Mouse (Mus musculus) limb, embryonic 10.5 days (tissue): ENCODE results near the gene Ckb. TPM values are rescaled to one million over a fixed set of nuclear protein-coding genes. Genes with fewer than 3 reads are reported as not detected.
A peak's percentile ranks its signal among the peaks of the same experiment; 100 is the strongest.

Source experiments
- DNase-seq: peaks from one replicate; pipeline ENCODE4 v3.0.0-alpha.2; 2017; ENCODE audit warnings: low spot score
- H3K27ac ChIP-seq: fragments of 300-500 bp; sonication (generic); 2 replicates; pipeline ENCODE4 v1.5.1; 2016; ENCODE audit warnings: mild to moderate bottlenecking
- H3K27me3 ChIP-seq: fragments of 300-500 bp; sonication (generic); 2 replicates; pipeline ENCODE4 v1.6.1; 2016; ENCODE audit warnings: low read depth, mild to moderate bottlenecking; ENCODE audit not compliant: poor library complexity, severe bottlenecking
- H3K36me3 ChIP-seq: fragments of 300-500 bp; sonication (generic); 2 replicates; pipeline ENCODE4 v1.6.1; 2016; ENCODE audit warnings: mild to moderate bottlenecking, moderate library complexity
- H3K4me1 ChIP-seq: fragments of 300-500 bp; sonication (generic); 2 replicates; pipeline ENCODE4 v1.6.1; 2016
- H3K4me3 ChIP-seq: fragments of 300-500 bp; sonication (generic); 2 replicates; pipeline ENCODE4 v1.5.1; 2016; ENCODE audit warnings: mild to moderate bottlenecking, moderate library complexity
- H3K9me3 ChIP-seq: fragments of 300-500 bp; sonication (generic); replicated peaks from 2 replicates; pipeline ENCODE4 v1.6.1; 2016; ENCODE audit warnings: mild to moderate bottlenecking
- WGBS: fragments of 180-500 bp; shearing (Covaris S2); methylation state at CpG from one replicate; pipeline ENCODE4 v1.1.7; 2016; 5-methylcytosine and 5-hydroxymethylcytosine counted together
- polyA plus RNA-seq: library from polyadenylated mRNA; unstranded; fragments of >200 nt; fragmentation: Nextera tagmentation; extraction: Ambion mirVana; gene quantifications from 2 replicates; pipeline ENCODE4 v1.2.1, GENCODE M21; 2016

Gene Ckb
- polyA plus RNA-seq, 1 experiment from 2014 or later = 55.9 TPM

GRCm38 (mm10) chr12:111699542-111699941 lies 27.4 kb upstream of the Ckb start:
- Histone ChIP-seq H3K27me3 (no peaks in the 10 kb centered on the region), H3K9me3 (no peaks in the 10 kb centered on the region), H3K4me1 (peaks cover 15% of the 10 kb centered on the region), H3K36me3 (no peaks in the 10 kb centered on the region), H3K4me3 (no peak overlapping the region), H3K27ac (no peak overlapping the region)
- no peak for DNase-seq
- 91% methylated on average over 4 of the region's 4 CpGs for WGBS

- no peaks in the 10 kb centered on the region for H3K27me3 ChIP-seq
- 88% methylated on average over 6 of the region's 6 CpGs for WGBS
- DNase-seq = no peak
- H3K4me3 ChIP-seq = no peak overlapping the region
- H3K36me3 ChIP-seq = no peaks in the 10 kb centered on the region
- no peak overlapping the region for H3K27ac ChIP-seq
- H3K9me3 ChIP-seq = no peaks in the 10 kb centered on the region
- H3K4me1 ChIP-seq = peaks cover 23% of the 10 kb centered on the region
Measured at GRCm38 (mm10) chr12:111698346-111698913, 26.3 kb upstream of the Ckb start.

GRCm38 (mm10) chr12:111697708-111698107 lies 25.6 kb upstream of the Ckb start:
- H3K9me3 ChIP-seq = no peaks in the 10 kb centered on the region
- peaks cover 27% of the 10 kb centered on the region for H3K4me1 ChIP-seq
- no peaks in the 10 kb centered on the region for H3K36me3 ChIP-seq
- WGBS = 62% methylated on average over 4 of the region's 4 CpGs
- no peak overlapping the region for H3K27ac ChIP-seq
- H3K4me3 ChIP-seq = no peak overlapping the region
- DNase-seq = no peak
- no peaks in the 10 kb centered on the region for H3K27me3 ChIP-seq

DNA sequence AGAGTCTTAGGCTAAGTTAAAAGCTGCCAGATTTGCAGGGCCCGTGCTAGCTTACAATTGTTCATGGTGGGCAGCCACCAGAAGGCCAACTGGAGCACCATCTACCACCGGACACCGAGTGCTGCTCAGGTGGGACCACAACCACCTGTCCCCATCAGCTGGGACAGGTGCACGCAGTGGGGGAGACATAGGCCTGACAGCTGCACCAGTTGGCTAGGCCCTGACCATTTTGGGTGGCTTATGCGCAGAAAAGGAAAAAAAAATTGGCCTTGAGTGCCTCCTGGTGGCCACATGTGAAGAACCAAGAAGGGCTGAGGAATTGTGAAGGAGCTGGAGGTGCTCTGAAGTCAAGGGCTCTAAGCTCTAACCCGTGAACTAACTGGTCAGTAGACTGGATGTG lies 24.1 kb upstream of the Ckb start:
- Histone ChIP-seq H3K9me3 (no peaks in the 10 kb centered on the region), H3K36me3 (no peaks in the 10 kb centered on the region), H3K4me1 (peaks cover 42% of the 10 kb centered on the region), H3K27ac (no peak overlapping the region), H3K27me3 (no peaks in the 10 kb centered on the region), H3K4me3 (no peak overlapping the region)
- 27% methylated on average over 6 of the region's 6 CpGs for WGBS
- DNase-seq = peak; percentile 73

GRCm38 (mm10) chr12:111694880-111695804 lies 23.0 kb upstream of the Ckb start:
- H3K4me3 ChIP-seq = no peak overlapping the region
- DNase-seq = no peak
- H3K27ac ChIP-seq = peak overlapping the region; percentile 77
- no peaks in the 10 kb centered on the region for H3K9me3 ChIP-seq
- 60% methylated on average over 13 of the region's 13 CpGs for WGBS
- H3K27me3 ChIP-seq = no peaks in the 10 kb centered on the region
- no peaks in the 10 kb centered on the region for H3K36me3 ChIP-seq
- peaks cover 52% of the 10 kb centered on the region for H3K4me1 ChIP-seq

GRCm38 (mm10) chr12:111694271-111694781 lies 22.2 kb upstream of the Ckb start:
- Histone ChIP-seq H3K27ac (peak overlapping the region; percentile 77), H3K36me3 (no peaks in the 10 kb centered on the region), H3K4me3 (no peak overlapping the region), H3K27me3 (no peaks in the 10 kb centered on the region), H3K9me3 (no peaks in the 10 kb centered on the region), H3K4me1 (peaks cover 52% of the 10 kb centered on the region)
- no peak for DNase-seq
- 29% methylated on average over 12 of the region's 12 CpGs for WGBS

GRCm38 (mm10) chr12:111693341-111694270 lies 21.5 kb upstream of the Ckb start:
- peak overlapping the region; percentile 77 for H3K27ac ChIP-seq
- H3K4me3 ChIP-seq = peak overlapping the region; percentile 9; the same call in 1 of the 2 replicates
- no peak for DNase-seq
- H3K27me3 ChIP-seq = no peaks in the 10 kb centered on the region
- H3K9me3 ChIP-seq = no peaks in the 10 kb centered on the region
- H3K36me3 ChIP-seq = no peaks in the 10 kb centered on the region
- WGBS = 42% methylated on average over 18 of the region's 18 CpGs
- peaks cover 52% of the 10 kb centered on the region for H3K4me1 ChIP-seq

DNA sequence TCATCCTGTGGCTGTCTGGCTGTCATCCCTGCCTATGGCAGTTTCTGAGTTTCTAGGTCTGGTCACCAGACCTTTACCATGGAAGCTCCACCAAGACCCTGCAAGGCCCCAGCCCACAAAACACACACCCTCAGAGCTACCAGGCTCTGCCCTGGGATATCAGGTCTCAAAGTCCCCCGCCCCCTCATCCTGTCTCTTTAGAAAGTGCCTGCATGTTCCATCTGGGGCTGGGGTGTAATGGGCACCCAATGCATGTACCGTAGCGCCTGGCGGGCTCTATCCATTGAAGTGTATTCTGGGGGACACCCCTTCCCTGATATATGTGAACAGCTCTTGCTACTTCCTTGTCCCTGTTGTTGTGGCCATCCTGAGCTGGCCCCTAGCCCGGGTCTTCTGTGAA lies 20.8 kb upstream of the Ckb start:
- Histone ChIP-seq H3K27me3 (no peaks in the 10 kb centered on the region), H3K4me3 (no peak overlapping the region), H3K4me1 (peaks cover 52% of the 10 kb centered on the region), H3K36me3 (no peaks in the 10 kb centered on the region), H3K27ac (peak overlapping the region; percentile 77), H3K9me3 (no peaks in the 10 kb centered on the region)
- WGBS = 85% methylated on average over 5 of the region's 5 CpGs
- DNase-seq = no peak

GRCm38 (mm10) chr12:111691346-111691872 lies 19.3 kb upstream of the Ckb start:
- Histone ChIP-seq H3K27me3 (no peaks in the 10 kb centered on the region), H3K9me3 (no peaks in the 10 kb centered on the region), H3K36me3 (no peaks in the 10 kb centered on the region), H3K4me1 (peaks cover 52% of the 10 kb centered on the region), H3K4me3 (no peak overlapping the region), H3K27ac (peak overlapping the region; percentile 47)
- no peak for DNase-seq
- 40% methylated on average over 5 of the region's 5 CpGs for WGBS

DNA sequence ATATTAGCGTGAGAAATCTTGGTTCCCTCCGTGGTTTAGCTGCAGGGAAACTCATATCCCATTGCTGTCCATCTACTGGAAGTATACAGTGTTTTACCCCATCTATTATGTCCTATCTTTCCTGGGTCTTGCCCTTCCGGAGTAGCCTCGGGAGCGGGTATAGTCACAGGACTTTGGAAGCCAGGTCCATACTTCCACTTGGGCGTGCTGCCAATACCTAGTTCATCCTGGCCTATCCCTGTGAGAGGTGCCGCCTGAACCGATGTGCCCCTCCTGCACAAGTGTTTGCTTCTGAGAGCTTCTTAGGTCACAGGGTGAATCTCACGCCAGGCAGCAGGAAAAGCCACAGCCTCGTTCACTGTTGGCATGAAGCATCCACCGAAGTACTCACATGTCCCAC lies 17.3 kb upstream of the Ckb start:
- H3K36me3 ChIP-seq = no peaks in the 10 kb centered on the region
- H3K9me3 ChIP-seq = no peaks in the 10 kb centered on the region
- no peak overlapping the region for H3K27ac ChIP-seq
- WGBS = 90% methylated on average over 11 of the region's 11 CpGs
- H3K4me3 ChIP-seq = no peak overlapping the region
- no peak for DNase-seq
- no peaks in the 10 kb centered on the region for H3K27me3 ChIP-seq
- H3K4me1 ChIP-seq = peaks cover 45% of the 10 kb centered on the region

DNA sequence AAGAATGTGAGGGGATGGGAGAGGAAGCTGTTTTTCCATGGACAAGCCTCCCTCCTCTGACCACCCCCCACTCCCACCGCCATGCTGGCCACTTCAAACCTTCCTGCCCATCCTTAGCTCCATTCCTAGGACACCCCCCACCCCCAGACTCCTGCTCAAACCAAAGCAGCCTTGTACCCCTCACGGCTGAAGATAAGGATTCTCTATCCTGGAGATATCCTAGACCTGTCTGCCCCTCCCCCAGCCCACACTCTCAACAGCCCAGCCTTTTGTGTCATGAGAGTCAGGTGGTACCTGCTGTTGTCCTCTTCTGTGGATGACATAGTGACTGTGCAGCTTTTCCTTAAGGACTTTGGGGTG lies 15.9 kb upstream of the Ckb start:
- 54% methylated on average over 2 of the region's 2 CpGs for WGBS
- H3K27me3 ChIP-seq = no peaks in the 10 kb centered on the region
- no peaks in the 10 kb centered on the region for H3K9me3 ChIP-seq
- no peak for DNase-seq
- no peak overlapping the region for H3K27ac ChIP-seq
- peaks cover 31% of the 10 kb centered on the region for H3K4me1 ChIP-seq
- no peak overlapping the region for H3K4me3 ChIP-seq
- peaks cover 11% of the 10 kb centered on the region for H3K36me3 ChIP-seq

- Histone ChIP-seq H3K27ac (no peak overlapping the region), H3K36me3 (peaks cover 16% of the 10 kb centered on the region), H3K27me3 (no peaks in the 10 kb centered on the region), H3K4me1 (peaks cover 26% of the 10 kb centered on the region), H3K4me3 (no peak overlapping the region), H3K9me3 (no peaks in the 10 kb centered on the region)
- WGBS = 57% methylated on average over 14 of the region's 14 CpGs
- no peak for DNase-seq
Measured at GRCm38 (mm10) chr12:111687350-111688068, 15.4 kb upstream of the Ckb start.
